Mouse (Mus musculus): ENCODE results near the gene Cdc42ep5.

DNA sequence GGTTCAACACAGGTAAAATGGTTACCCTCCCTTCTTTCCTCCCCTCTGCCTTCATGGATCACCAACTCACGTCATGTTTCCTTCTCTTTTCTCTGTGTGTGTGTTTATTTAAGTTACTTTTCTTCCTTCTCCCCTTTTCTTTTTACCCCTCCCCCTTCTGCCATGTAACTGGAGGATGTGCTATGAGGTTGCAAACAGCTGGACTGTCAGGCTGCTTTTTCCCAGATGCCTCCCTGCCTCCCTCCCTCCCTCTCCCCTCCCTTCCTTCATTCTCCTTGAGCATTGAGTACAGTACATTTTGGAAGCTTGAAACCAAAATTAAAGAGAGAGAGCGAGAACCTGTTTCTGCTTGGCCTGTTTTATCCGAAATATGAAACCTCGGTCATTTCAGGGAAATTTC, 16.8 kb downstream of the Cdc42ep5 start:
- TF ChIP-seq POLR2A (IDR thresholded peaks at IDR 0.05; ENCODE audit: insufficient read depth, low read depth, low read length) (no peak), CTCF (IDR thresholded peaks at IDR 0.05; ENCODE audit: insufficient read depth, low read depth, low read length) (no peak)
